Mouse (Mus musculus): ENCODE data around the gene Myl4. TPM values are rescaled to one million over a fixed set of nuclear protein-coding genes. Genes with fewer than 3 reads are reported as not detected.

The Myl4 gene
- polyA plus RNA-seq, 1 experiment from 2014 or later: 8.7 TPM

GRCm38 (mm10) chr11:104578074-104578473 lies 27.6 kb downstream of the Myl4 start:
- no peak overlapping the region for H3K9ac ChIP-seq (ENCODE audit: low read depth, low read length)
- no peak overlapping the region for H3K4me3 ChIP-seq (ENCODE audit: low read depth, low read length)
- WGBS (ENCODE audit: insufficient replicate concordance): 43% methylated on average over 5 of the region's 5 CpGs
- peaks cover 14% of the 10 kb centered on the region for H3K27me3 ChIP-seq (ENCODE audit: control insufficient read depth, insufficient read depth, low read depth, low read length)
- no peaks in the 10 kb centered on the region for H3K9me3 ChIP-seq (replicated peaks; ENCODE audit: control insufficient read depth, low read length)
- no peak overlapping the region for H3K4me2 ChIP-seq (ENCODE audit: low read depth, low read length)
- no peaks in the 10 kb centered on the region for H3K4me1 ChIP-seq (ENCODE audit: control insufficient read depth, low read depth, low read length)
- H3K27ac ChIP-seq (ENCODE audit: low read length): no peak overlapping the region
- no peaks in the 10 kb centered on the region for H3K36me3 ChIP-seq (ENCODE audit: control insufficient read depth, insufficient read depth)
- no peak for ATAC-seq (ENCODE audit: low read depth)

DNA sequence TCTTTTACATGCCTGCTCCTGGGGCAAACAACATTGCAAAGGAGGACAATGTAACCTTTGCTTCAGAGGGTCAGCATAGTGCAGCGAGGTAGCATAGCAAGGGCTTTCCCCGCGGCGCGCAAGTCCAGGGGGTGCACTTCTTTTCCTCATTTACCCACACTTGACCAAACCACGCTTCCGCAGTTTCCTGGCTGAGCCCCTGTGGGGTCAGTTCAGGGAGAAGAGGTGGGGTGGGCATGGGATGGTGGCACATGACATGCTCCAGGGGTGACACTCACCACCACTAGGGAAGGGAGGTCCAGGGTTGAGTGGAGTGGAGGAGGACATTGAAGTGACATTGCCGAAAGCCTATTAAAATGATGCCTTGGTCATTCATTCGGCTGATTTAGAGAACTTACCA lies 28.6 kb downstream of the Myl4 start:
- Histone ChIP-seq H3K27ac (ENCODE audit: low read length) (no peak overlapping the region), H3K9me3 (replicated peaks; ENCODE audit: control insufficient read depth, low read length) (no peaks in the 10 kb centered on the region), H3K4me1 (ENCODE audit: control insufficient read depth, low read depth, low read length) (no peaks in the 10 kb centered on the region), H3K27me3 (ENCODE audit: control insufficient read depth, insufficient read depth, low read depth, low read length) (peaks cover 12% of the 10 kb centered on the region), H3K4me3 (ENCODE audit: low read depth, low read length) (no peak overlapping the region), H3K9ac (ENCODE audit: low read depth, low read length) (no peak overlapping the region), H3K4me2 (ENCODE audit: low read depth, low read length) (no peak overlapping the region), H3K36me3 (ENCODE audit: control insufficient read depth, insufficient read depth) (no peaks in the 10 kb centered on the region)
- no peak for ATAC-seq (ENCODE audit: low read depth)
- WGBS (ENCODE audit: insufficient replicate concordance): 51% methylated on average over 9 of the region's 9 CpGs

DNA sequence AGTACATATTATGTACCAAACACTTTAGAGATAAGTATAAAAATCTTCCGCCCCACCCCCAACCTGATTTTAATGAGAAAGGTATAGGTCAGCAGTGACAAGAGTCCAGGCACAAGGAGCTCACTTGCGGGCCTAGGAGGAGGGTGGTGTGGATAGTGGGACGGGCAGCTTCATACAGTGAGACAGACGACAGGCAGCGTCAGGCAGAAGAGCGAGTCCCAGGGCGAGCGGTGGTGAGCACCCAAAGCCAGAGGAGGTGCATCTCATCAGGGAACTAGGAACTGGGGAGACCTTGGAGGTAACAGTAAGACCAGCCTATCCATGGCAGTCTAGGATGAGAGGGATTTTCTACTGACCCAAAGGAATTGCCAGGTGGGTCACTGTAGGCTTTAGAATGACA lies 29.1 kb downstream of the Myl4 start:
- peaks cover 12% of the 10 kb centered on the region for H3K27me3 ChIP-seq (ENCODE audit: control insufficient read depth, insufficient read depth, low read depth, low read length)
- H3K9ac ChIP-seq (ENCODE audit: low read depth, low read length): no peak overlapping the region
- no peaks in the 10 kb centered on the region for H3K9me3 ChIP-seq (replicated peaks; ENCODE audit: control insufficient read depth, low read length)
- ATAC-seq (ENCODE audit: low read depth): no peak
- no peak overlapping the region for H3K4me2 ChIP-seq (ENCODE audit: low read depth, low read length)
- 76% methylated on average over 8 of the region's 8 CpGs for WGBS (ENCODE audit: insufficient replicate concordance)
- no peak overlapping the region for H3K4me3 ChIP-seq (ENCODE audit: low read depth, low read length)
- H3K36me3 ChIP-seq (ENCODE audit: control insufficient read depth, insufficient read depth): no peaks in the 10 kb centered on the region
- H3K4me1 ChIP-seq (ENCODE audit: control insufficient read depth, low read depth, low read length): no peaks in the 10 kb centered on the region
- H3K27ac ChIP-seq (ENCODE audit: low read length): no peak overlapping the region

DNA sequence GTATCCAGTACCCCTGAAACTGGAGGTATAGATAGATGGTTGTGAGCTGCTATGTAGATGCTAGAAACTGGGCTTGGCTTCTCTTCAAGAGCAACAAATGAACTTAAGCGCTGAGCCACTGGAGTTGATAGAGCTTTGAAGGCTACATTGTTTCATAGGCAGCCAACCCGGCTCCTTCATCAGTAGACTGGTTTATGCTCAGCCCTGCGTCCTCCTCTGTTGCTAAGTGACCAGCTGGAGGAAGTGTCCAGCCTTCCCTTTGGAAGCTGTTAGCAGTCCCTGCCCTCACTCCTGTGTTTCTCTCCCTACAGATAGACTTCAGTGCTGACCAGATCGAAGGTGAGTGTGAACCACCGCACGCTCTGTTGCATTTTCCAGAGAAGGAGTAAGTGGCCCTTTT lies 29.6 kb downstream of the Myl4 start:
- no peak overlapping the region for H3K4me2 ChIP-seq (ENCODE audit: low read depth, low read length)
- no peaks in the 10 kb centered on the region for H3K4me1 ChIP-seq (ENCODE audit: control insufficient read depth, low read depth, low read length)
- no peaks in the 10 kb centered on the region for H3K36me3 ChIP-seq (ENCODE audit: control insufficient read depth, insufficient read depth)
- no peak overlapping the region for H3K27ac ChIP-seq (ENCODE audit: low read length)
- ATAC-seq (ENCODE audit: low read depth): no peak
- WGBS (ENCODE audit: insufficient replicate concordance): 68% methylated on average over 6 of the region's 6 CpGs
- H3K9ac ChIP-seq (ENCODE audit: low read depth, low read length): no peak overlapping the region
- no peak overlapping the region for H3K4me3 ChIP-seq (ENCODE audit: low read depth, low read length)
- H3K27me3 ChIP-seq (ENCODE audit: control insufficient read depth, insufficient read depth, low read depth, low read length): peaks cover 12% of the 10 kb centered on the region
- no peaks in the 10 kb centered on the region for H3K9me3 ChIP-seq (replicated peaks; ENCODE audit: control insufficient read depth, low read length)

DNA sequence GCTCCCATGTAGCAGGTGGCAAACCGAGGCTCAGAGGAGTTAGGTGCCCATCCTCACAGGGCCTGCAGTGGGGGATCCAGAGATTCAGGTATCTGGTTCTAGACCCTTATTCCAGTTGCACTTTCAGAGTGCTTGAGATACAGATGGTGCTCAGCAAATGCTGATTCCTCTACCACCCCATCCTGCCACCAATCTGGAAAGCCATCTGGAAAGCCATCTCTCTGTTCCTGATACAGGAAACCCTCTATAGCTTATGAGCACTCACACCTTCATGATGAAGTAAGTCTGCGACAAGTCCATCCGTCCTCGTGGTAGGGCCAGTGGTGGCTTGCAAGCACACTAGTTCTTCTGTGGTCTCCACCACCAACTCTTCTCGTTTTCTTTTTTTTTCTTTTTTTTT lies 30.1 kb downstream of the Myl4 start:
- Histone ChIP-seq H3K9ac (ENCODE audit: low read depth, low read length) (no peak overlapping the region), H3K27ac (ENCODE audit: low read length) (no peak overlapping the region), H3K4me1 (ENCODE audit: control insufficient read depth, low read depth, low read length) (no peaks in the 10 kb centered on the region), H3K27me3 (ENCODE audit: control insufficient read depth, insufficient read depth, low read depth, low read length) (peaks cover 12% of the 10 kb centered on the region), H3K9me3 (replicated peaks; ENCODE audit: control insufficient read depth, low read length) (no peaks in the 10 kb centered on the region), H3K4me2 (ENCODE audit: low read depth, low read length) (no peak overlapping the region), H3K4me3 (ENCODE audit: low read depth, low read length) (no peak overlapping the region), H3K36me3 (ENCODE audit: control insufficient read depth, insufficient read depth) (no peaks in the 10 kb centered on the region)
- ATAC-seq (ENCODE audit: low read depth): no peak
- WGBS (ENCODE audit: insufficient replicate concordance): 44% methylated on average over 5 of the region's 5 CpGs

GRCm38 (mm10) chr11:104581446-104582307 lies 31.2 kb downstream of the Myl4 start:
- Histone ChIP-seq H3K9ac (ENCODE audit: low read depth, low read length) (no peak overlapping the region), H3K4me1 (ENCODE audit: control insufficient read depth, low read depth, low read length) (no peaks in the 10 kb centered on the region), H3K4me2 (ENCODE audit: low read depth, low read length) (peak overlapping the region; percentile 35), H3K4me3 (ENCODE audit: low read depth, low read length) (peak overlapping the region; percentile 20; the same call in 1 of the 2 replicates), H3K9me3 (replicated peaks; ENCODE audit: control insufficient read depth, low read length) (no peaks in the 10 kb centered on the region), H3K36me3 (ENCODE audit: control insufficient read depth, insufficient read depth) (no peaks in the 10 kb centered on the region), H3K27me3 (ENCODE audit: control insufficient read depth, insufficient read depth, low read depth, low read length) (peaks cover 12% of the 10 kb centered on the region), H3K27ac (ENCODE audit: low read length) (no peak overlapping the region)
- 13% methylated on average over 18 of the region's 18 CpGs for WGBS (ENCODE audit: insufficient replicate concordance)
- no peak for ATAC-seq (ENCODE audit: low read depth)

DNA sequence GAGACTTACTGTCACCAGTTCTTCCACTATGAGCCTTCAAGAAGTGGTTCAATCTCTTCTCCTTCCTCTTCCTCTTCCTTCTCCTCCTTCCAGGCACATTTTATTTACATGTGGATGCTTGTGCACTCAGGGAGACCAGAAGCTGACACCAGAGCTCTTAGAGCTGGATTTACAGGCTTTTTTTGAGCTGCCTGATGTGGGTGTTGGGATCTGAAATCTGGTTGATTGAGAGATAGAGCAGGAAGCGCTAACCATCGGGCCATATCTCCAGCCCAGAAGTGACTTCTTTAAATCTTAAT lies 31.8 kb downstream of the Myl4 start:
- Histone ChIP-seq H3K36me3 (ENCODE audit: control insufficient read depth, insufficient read depth) (no peaks in the 10 kb centered on the region), H3K9ac (ENCODE audit: low read depth, low read length) (no peak overlapping the region), H3K27me3 (ENCODE audit: control insufficient read depth, insufficient read depth, low read depth, low read length) (peaks cover 12% of the 10 kb centered on the region), H3K9me3 (replicated peaks; ENCODE audit: control insufficient read depth, low read length) (no peaks in the 10 kb centered on the region), H3K4me2 (ENCODE audit: low read depth, low read length) (no peak overlapping the region), H3K4me3 (ENCODE audit: low read depth, low read length) (no peak overlapping the region), H3K27ac (ENCODE audit: low read length) (no peak overlapping the region), H3K4me1 (ENCODE audit: control insufficient read depth, low read depth, low read length) (no peaks in the 10 kb centered on the region)
- no peak for ATAC-seq (ENCODE audit: low read depth)
- WGBS (ENCODE audit: insufficient replicate concordance): 23% methylated on average over 2 of the region's 2 CpGs

- 31% methylated on average over 13 of the region's 13 CpGs for WGBS (ENCODE audit: insufficient replicate concordance)
Observed at GRCm38 (mm10) chr11:104582630-104583364, 32.3 kb downstream of the Myl4 start.

DNA sequence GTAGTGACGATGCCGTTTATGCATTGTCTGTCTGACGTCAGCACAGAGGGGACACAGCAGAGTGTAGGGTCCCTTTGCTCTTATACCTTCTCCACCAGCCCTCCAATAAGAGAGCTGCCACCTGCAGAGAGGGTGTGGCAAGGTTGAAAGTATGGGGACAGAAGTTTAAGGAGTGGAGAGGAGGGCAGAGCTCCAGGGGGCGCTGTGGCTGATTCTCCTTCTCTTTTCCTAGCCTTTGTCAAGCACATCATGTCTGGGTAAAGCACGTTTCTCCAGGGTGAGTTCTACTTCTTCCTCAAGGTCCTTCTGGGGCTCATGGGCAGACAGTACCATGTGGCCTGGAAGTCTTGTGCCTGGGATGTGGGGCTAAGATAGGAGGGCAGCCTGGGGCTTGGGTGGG lies 35.0 kb downstream of the Myl4 start:
- WGBS (ENCODE audit: insufficient replicate concordance): 61% methylated on average over 5 of the region's 5 CpGs
- no peak overlapping the region for H3K4me2 ChIP-seq (ENCODE audit: low read depth, low read length)
- H3K27me3 ChIP-seq (ENCODE audit: control insufficient read depth, insufficient read depth, low read depth, low read length): peaks cover 12% of the 10 kb centered on the region

More at GRCm38 (mm10) chr11:104582630-104583364, 32.3 kb downstream of the Myl4 start:
- Histone ChIP-seq H3K27ac (ENCODE audit: low read length) (no peak overlapping the region), H3K9me3 (replicated peaks; ENCODE audit: control insufficient read depth, low read length) (no peaks in the 10 kb centered on the region), H3K27me3 (ENCODE audit: control insufficient read depth, insufficient read depth, low read depth, low read length) (peaks cover 12% of the 10 kb centered on the region), H3K9ac (ENCODE audit: low read depth, low read length) (no peak overlapping the region), H3K4me1 (ENCODE audit: control insufficient read depth, low read depth, low read length) (no peaks in the 10 kb centered on the region), H3K4me2 (ENCODE audit: low read depth, low read length) (no peak overlapping the region), H3K36me3 (ENCODE audit: control insufficient read depth, insufficient read depth) (no peaks in the 10 kb centered on the region), H3K4me3 (ENCODE audit: low read depth, low read length) (no peak overlapping the region)
- no peak for ATAC-seq (ENCODE audit: low read depth)

More for the DNA sequence above, 35.0 kb downstream of the Myl4 start:
- no peak for ATAC-seq (ENCODE audit: low read depth)
- Histone ChIP-seq H3K9ac (ENCODE audit: low read depth, low read length) (no peak overlapping the region), H3K4me1 (ENCODE audit: control insufficient read depth, low read depth, low read length) (no peaks in the 10 kb centered on the region), H3K4me3 (ENCODE audit: low read depth, low read length) (no peak overlapping the region), H3K27ac (ENCODE audit: low read length) (no peak overlapping the region), H3K36me3 (ENCODE audit: control insufficient read depth, insufficient read depth) (no peaks in the 10 kb centered on the region), H3K9me3 (replicated peaks; ENCODE audit: control insufficient read depth, low read length) (no peaks in the 10 kb centered on the region)

All from liver, embryonic 16.5 days (tissue).